Mouse (Mus musculus) liver, embryonic 14.5 days (tissue): ENCODE measurements around the gene Fitm1.

Experiments used
- CTCF ChIP-seq: IDR thresholded peaks from 2 replicates; pipeline ENCODE4 v1.5.1; 2016; ENCODE audit warnings: antibody characterized with exemption, low read depth, control low read depth
- EP300 ChIP-seq: IDR thresholded peaks from 2 replicates; pipeline ENCODE4 v1.6.1; 2016; ENCODE audit warnings: antibody characterized with exemption, low read depth

- TF ChIP-seq CTCF: no peak; the same call in 1 of the 2 replicates
- TF ChIP-seq EP300: no peak
Measured at GRCm38 (mm10) chr14:55590748-55591330, 15.4 kb downstream of the Fitm1 start, which contains the start of gene Psme2.
